Mouse (Mus musculus) kidney, embryonic 14.5 days (tissue): ENCODE measurements around the gene Parp16. TPM values are rescaled to one million over a fixed set of nuclear protein-coding genes. Genes with fewer than 3 reads are reported as not detected.
"Not testable (repeated sequence)": the region's sequence is repeated elsewhere in the genome, so short reads cannot be mapped to it uniquely, and the experiment has no call there.

Experiments
- ATAC-seq: fragments of 200-750 bp; cut with Nextera tagmentation; 2 replicates; pipeline ENCODE4 v1.8.0; 2017; ENCODE audit warnings: moderate number of reproducible peaks, mild to moderate bottlenecking, moderate TSS enrichment, moderate library complexity; ENCODE audit not compliant: low FRiP score, low TSS enrichment
- H3K27ac ChIP-seq: fragments of 300-500 bp; sonication (generic); 2 replicates; pipeline ENCODE4 v1.5.1; 2014; ENCODE audit warnings: low read depth, mild to moderate bottlenecking, low read length, moderate library complexity, mixed read lengths
- H3K27me3 ChIP-seq: fragments of 300-500 bp; sonication (generic); 2 replicates; pipeline ENCODE4 v1.6.1; 2014; ENCODE audit warnings: mild to moderate bottlenecking, low read length; ENCODE audit not compliant: control insufficient read depth, insufficient read depth
- H3K36me3 ChIP-seq: fragments of 300-500 bp; sonication (generic); 2 replicates; pipeline ENCODE4 v1.6.1; 2014; ENCODE audit warnings: low read length, mixed read lengths; ENCODE audit not compliant: control insufficient read depth, insufficient read depth
- H3K4me1 ChIP-seq: fragments of 300-500 bp; sonication (generic); 2 replicates; pipeline ENCODE4 v1.6.1; 2014; ENCODE audit warnings: low read length, mixed read lengths; ENCODE audit not compliant: control insufficient read depth, insufficient read depth
- H3K4me2 ChIP-seq: fragments of 300-500 bp; sonication (generic); replicated peaks from 2 replicates; pipeline ENCODE4 v1.6.1; 2014; ENCODE audit warnings: low read depth, mild to moderate bottlenecking, low read length
- H3K4me3 ChIP-seq: fragments of 300-500 bp; sonication (generic); 2 replicates; pipeline ENCODE4 v1.5.1; 2014; ENCODE audit warnings: mild to moderate bottlenecking, low read length
- H3K9ac ChIP-seq: fragments of 300-500 bp; sonication (generic); 2 replicates; pipeline ENCODE4 v1.6.1; 2014; ENCODE audit warnings: low read depth, mild to moderate bottlenecking, low read length, moderate library complexity
- H3K9me3 ChIP-seq: fragments of 300-500 bp; sonication (generic); 2 replicates; pipeline ENCODE4 v1.6.1; 2016; ENCODE audit warnings: low read length; ENCODE audit not compliant: control insufficient read depth
- WGBS: fragments of 180-500 bp; shearing (Covaris S2); extraction: QIAGEN DNeasy Blood & Tissue Kit; methylation state at CpG from one replicate; pipeline ENCODE4 v1.1.7; 2014; 5-methylcytosine and 5-hydroxymethylcytosine counted together
- polyA plus RNA-seq: library from polyadenylated mRNA; unstranded; fragments of >200 nt; fragmentation: Nextera tagmentation; extraction: Ambion mirVana; gene quantifications from 2 replicates; pipeline ENCODE4 v1.2.1, GENCODE M21; 2014

Gene Parp16
- polyA plus RNA-seq, 1 experiment from 2014 or later: 7.9 TPM

DNA sequence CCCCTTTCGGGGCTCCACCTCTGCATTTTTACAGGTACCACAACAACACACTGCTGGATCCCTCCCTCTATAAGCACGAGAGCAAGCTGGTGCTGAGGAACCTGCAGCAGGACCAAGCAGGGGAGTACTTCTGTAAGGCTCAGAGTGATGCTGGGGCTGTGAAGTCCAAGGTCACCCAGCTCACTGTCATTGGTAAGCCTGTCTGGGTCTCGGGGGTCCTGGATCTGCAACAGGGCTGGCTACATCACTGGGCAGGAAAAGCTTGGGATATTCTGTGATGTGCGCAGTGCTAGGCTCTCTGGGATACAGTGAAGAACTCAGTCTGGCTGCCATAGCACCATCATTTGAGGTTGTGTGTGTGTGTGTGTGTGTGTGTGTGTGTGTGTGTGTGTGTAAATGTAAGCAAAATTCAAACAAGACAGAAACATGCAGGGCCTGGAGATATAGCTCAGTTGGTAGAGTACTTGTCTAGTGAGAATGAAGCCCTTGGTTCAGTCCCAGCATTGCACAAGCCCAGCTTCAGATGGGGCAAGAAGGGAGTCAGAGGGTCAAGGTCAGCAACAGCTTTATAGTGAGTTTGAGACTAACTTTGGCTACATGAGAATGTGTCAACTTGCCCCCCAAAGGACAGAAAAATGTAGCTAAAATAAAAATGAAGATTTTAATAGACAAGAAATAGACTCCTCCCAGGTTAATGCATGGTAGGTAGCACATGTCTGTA is 80.8 kb downstream of the Parp16 start:
- Histone ChIP-seq H3K4me1 (no peaks in the 10 kb centered on the region), H3K4me2 (no peak overlapping the region), H3K9me3 (no peaks in the 10 kb centered on the region), H3K36me3 (no peaks in the 10 kb centered on the region), H3K9ac (no peak overlapping the region), H3K27me3 (no peaks in the 10 kb centered on the region), H3K27ac (no peak overlapping the region), H3K4me3 (no peak overlapping the region)
- ATAC-seq: no peak
- WGBS: 77% methylated on average over 4 of the region's 4 CpGs

DNA sequence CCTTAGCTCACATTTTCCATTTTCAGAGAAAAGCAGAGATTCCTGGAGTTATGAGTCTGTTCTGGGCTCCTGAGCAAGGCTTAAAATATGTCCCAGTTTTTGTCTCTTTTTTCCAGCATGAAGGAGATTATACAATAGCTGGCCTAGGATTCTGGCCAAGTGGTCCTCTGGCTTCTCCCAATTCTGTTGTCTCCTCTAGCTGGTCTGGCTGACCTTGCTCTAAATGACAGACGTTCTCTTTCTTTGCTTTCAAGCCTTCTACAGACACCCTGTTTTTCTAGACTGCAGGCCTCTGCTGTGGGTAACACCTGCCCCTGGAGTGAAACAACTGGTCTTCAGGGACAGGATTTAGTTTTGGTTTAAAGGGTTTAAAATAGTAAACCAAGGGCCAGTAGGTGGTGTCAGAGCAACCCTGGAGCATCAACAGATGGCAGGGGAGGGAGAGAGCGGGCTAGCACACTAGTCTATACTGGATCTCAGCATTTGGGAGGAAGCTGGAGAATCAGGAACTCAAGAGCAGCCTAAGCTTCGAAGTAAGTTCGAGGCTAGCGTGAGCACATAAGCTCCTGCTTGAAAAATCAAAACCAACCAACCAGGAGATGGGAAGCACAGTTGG is 86.5 kb downstream of the Parp16 start:
- Histone ChIP-seq H3K9me3 (no peaks in the 10 kb centered on the region), H3K36me3 (no peaks in the 10 kb centered on the region), H3K9ac (no peak overlapping the region), H3K27ac (no peak overlapping the region), H3K4me1 (no peaks in the 10 kb centered on the region), H3K4me3 (no peak overlapping the region), H3K4me2 (no peak overlapping the region), H3K27me3 (no peaks in the 10 kb centered on the region)
- 75% methylated on average over 5 of the region's 5 CpGs for WGBS
- ATAC-seq: no peak

DNA sequence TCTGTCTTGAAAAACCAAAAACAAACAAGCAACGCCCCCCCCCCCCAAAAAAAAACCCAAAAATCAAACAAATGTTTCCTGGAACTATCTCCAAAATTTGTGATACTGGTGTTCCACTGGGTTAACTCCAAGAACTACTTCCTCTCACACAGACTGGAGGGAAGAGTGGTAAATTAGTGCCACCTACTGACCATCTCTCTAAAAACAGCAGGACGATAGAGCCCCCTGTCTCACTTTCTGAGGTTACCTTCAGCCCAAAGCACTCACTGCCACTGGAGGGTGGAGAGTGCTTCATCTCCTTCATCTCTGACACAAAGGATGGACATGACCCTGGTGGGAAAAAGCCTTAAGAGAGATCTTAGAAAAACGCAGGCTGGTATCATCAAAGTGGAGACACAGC is 88.1 kb downstream of the Parp16 start:
- no peaks in the 10 kb centered on the region for H3K36me3 ChIP-seq
- H3K9me3 ChIP-seq: no peaks in the 10 kb centered on the region
- H3K4me3 ChIP-seq: no peak overlapping the region
- H3K4me2 ChIP-seq: no peak overlapping the region
- no peak overlapping the region for H3K9ac ChIP-seq
- H3K27ac ChIP-seq: no peak overlapping the region
- no peaks in the 10 kb centered on the region for H3K4me1 ChIP-seq
- 2% methylated on average over 3 of the region's 3 CpGs for WGBS
- ATAC-seq: 0 out of 2 replicates have a peak, but pooled peaks have one; percentile 39
- no peaks in the 10 kb centered on the region for H3K27me3 ChIP-seq

DNA sequence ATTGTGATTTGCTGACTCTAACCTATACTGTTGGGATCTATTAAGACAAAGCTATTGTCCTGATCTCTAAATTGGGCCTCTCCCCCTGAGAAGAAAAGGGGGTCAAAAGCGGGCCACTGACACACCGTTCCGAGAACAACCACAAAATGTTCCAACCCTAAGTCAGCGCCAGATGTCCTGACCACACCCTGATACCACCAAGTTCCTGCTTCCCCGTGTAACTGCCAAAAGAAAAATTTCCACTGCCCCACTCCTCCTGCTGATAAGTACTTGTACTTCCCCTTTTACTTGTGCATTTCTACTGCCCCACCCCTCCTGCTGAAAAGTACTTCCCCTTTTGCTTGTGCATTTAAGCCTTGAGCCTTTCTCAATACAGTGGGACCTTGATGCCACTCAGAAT is 93.1 kb downstream of the Parp16 start:
- not testable (repeated sequence) for H3K9me3 ChIP-seq, H3K9ac ChIP-seq, H3K36me3 ChIP-seq, H3K27ac ChIP-seq, H3K4me2 ChIP-seq, H3K4me1 ChIP-seq, ATAC-seq, H3K4me3 ChIP-seq, H3K27me3 ChIP-seq
- 88% methylated on average over 5 of the region's 5 CpGs for WGBS

Other genes starting within 250 kb of the Parp16 start
- not detected in 2 replicates for gene Slc24a1, start 243.7 kb upstream of the Parp16 start, polyA plus RNA-seq
- 41.4 and 71.6 TPM in 2 replicates for gene Ints14, start 234.4 kb upstream of the Parp16 start, polyA plus RNA-seq
- 45.6 and 85.6 TPM in 2 replicates for gene Hacd3, start 173.7 kb upstream of the Parp16 start, polyA plus RNA-seq
- gene Dpp8, start 162.9 kb upstream of the Parp16 start, polyA plus RNA-seq: 20.7 and 29.9 TPM in 2 replicates
- 12.7 and 16.4 TPM in 2 replicates for gene Igdcc4, start 93.9 kb upstream of the Parp16 start, polyA plus RNA-seq
- 4.5 and 6.1 TPM in 2 replicates for gene Igdcc3, start 54.2 kb upstream of the Parp16 start, polyA plus RNA-seq
- gene Cilp, start 69.8 kb downstream of the Parp16 start, polyA plus RNA-seq: 0.40 and 0.64 TPM in 2 replicates
- gene Clpx, start 98.9 kb downstream of the Parp16 start, polyA plus RNA-seq: 38.9 and 51.1 TPM in 2 replicates
- 15.0 and 15.2 TPM in 2 replicates for gene Pdcd7, start 150.8 kb downstream of the Parp16 start, polyA plus RNA-seq
- gene Ubap1l, start 165.7 kb downstream of the Parp16 start, polyA plus RNA-seq: 0.62 TPM in 1 of 2 replicates, not detected in the other
- gene Kbtbd13, start 196.3 kb downstream of the Parp16 start, polyA plus RNA-seq: 1.3 and 1.4 TPM in 2 replicates
- 8.2 and 11.7 TPM in 2 replicates for gene Rasl12, start 203.2 kb downstream of the Parp16 start, polyA plus RNA-seq
- 0.53 and 0.59 TPM in 2 replicates for gene Slc51b, start 227.6 kb downstream of the Parp16 start, polyA plus RNA-seq
- 18.1 and 22.0 TPM in 2 replicates for gene Mtfmt, start 240.4 kb downstream of the Parp16 start, polyA plus RNA-seq